In the genomic region with DNA sequence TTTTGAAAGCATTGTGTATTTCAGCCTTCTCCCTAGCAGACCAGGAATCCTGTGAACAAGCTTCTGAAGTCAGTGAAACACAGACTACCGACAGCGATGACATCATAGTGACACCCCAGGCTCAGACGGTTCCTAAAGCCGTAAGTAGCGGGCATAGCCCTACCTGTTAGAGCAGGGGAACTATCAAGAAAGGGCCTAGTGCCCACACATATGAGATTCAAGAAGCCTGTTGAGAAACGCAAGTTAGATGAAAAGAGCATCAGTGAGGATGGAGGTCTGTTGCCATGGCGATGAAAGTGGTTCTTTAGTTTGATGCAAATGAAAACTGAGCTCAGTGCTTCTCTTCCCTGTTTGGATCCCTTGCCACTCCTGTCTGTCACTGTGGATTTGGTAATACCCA, we compare ENCODE assay signal across 12 mouse cellular contexts. TPM values are rescaled to one million over a fixed set of nuclear protein-coding genes. Genes with fewer than 3 reads are reported as not detected.
DNase-seq lines count a peak whose midpoint lies in the region; ATAC-seq and TF ChIP-seq lines count a peak whose summit lies in the region.
"Had no signal": no experiment of that assay in that cellular context is flagged by ENCODE, and none has a peak within 500 bp of the region (broad histone marks: within the 10 kb centered on the region; RNA-seq: fewer than 3 reads in every experiment).

No protein-coding gene starts in this region.

- H3K27ac ChIP-seq in kidney, embryonic 14.5 days (ENCODE audit: low read depth, low read length) = no peak overlapping the region
- H3K27ac ChIP-seq: heart, adult 2 months had no signal

- no peaks in the 10 kb centered on the region for H3K27me3 ChIP-seq in E14TG2a.4 (ENCODE audit: insufficient read depth, low read length)
- H3K27me3 ChIP-seq in kidney, embryonic 14.5 days (ENCODE audit: control insufficient read depth, insufficient read depth, low read length) = no peaks in the 10 kb centered on the region

- DNase-seq in brain, adult 2 months (ENCODE audit: low read depth, low spot score) = peak; percentile 71
- DNase-seq in left cerebral cortex, postnatal 14 days (ENCODE audit: low spot score in 2 of 2) = peak; percentile 60 to 69
- no peak for DNase-seq in urinary bladder, adult 2 months (ENCODE audit: low spot score)
- DNase-seq in cerebellum, adult 11-12 months = no peak
- no peak for DNase-seq in lung, postnatal 10 days
- DNase-seq: adrenal gland, postnatal 10 days; heart, adult 2 months; kidney, postnatal 10 days had no signal

- H3K4me2 ChIP-seq in kidney, embryonic 14.5 days (replicated peaks; ENCODE audit: low read depth, low read length) = no peak overlapping the region

- H3K4me3 ChIP-seq in E14TG2a.4 (replicated peaks; ENCODE audit: low read length) = no peak overlapping the region
- no peak overlapping the region for H3K4me3 ChIP-seq in kidney, embryonic 14.5 days (ENCODE audit: low read length)
- H3K4me3 ChIP-seq: heart, adult 2 months; myocyte had no signal

- 0 out of 2 replicates have a peak, but pooled peaks have one; percentile 11 for ATAC-seq in granulocyte monocyte progenitor cell, adult 5-6 weeks (replicated peaks; ENCODE audit: poor library complexity, severe bottlenecking)
- ATAC-seq in kidney, embryonic 14.5 days (ENCODE audit: low FRiP score, low TSS enrichment) = no peak

- WGBS in kidney, embryonic 14.5 days = 45% methylated on average over 7 of the region's 7 CpGs

- intact Hi-C loops in left cerebral cortex, postnatal 14 days (cut with DNase I) = no loop called here

- 0 out of 2 replicates have a peak, but pooled peaks have one; percentile 3 for TF ChIP-seq CTCF in E14TG2a.4 (conservative IDR thresholded peaks at IDR 0.05; ENCODE audit: low read length)

- no peak overlapping the region for H3K9ac ChIP-seq in kidney, embryonic 14.5 days (ENCODE audit: low read depth, low read length)

- no peaks in the 10 kb centered on the region for H3K9me3 ChIP-seq in E14TG2a.4 (ENCODE audit: low read length)
- H3K9me3 ChIP-seq in kidney, embryonic 14.5 days (ENCODE audit: control insufficient read depth, low read length) = no peaks in the 10 kb centered on the region

- no peaks in the 10 kb centered on the region for H3K36me3 ChIP-seq in E14TG2a.4 (ENCODE audit: insufficient read depth, low read length)
- H3K36me3 ChIP-seq in kidney, embryonic 14.5 days (ENCODE audit: control insufficient read depth, insufficient read depth, low read length) = no peaks in the 10 kb centered on the region

- H3K4me1 ChIP-seq in E14TG2a.4 (replicated peaks; ENCODE audit: low read depth, low read length) = peaks cover 10% of the 10 kb centered on the region
- no peaks in the 10 kb centered on the region for H3K4me1 ChIP-seq in kidney, embryonic 14.5 days (ENCODE audit: control insufficient read depth, insufficient read depth, low read length)

RNA-seq across cellular contexts. Expression of gene Rpgrip1, which starts 41.7 kb away (rescaled TPM):
- total RNA-seq in granulocyte monocyte progenitor cell, adult 5-6 weeks (2014; fragmentation: Nextera tagmentation) = 7.4 and 10.8 TPM in 2 replicates
- 4.5 and 4.8 TPM in 2 replicates for total RNA-seq in granulocyte monocyte progenitor cell, adult 5-6 weeks (2017)
- 1 to 10 TPM in 1 of 2 experiments, under 1 TPM in 1; 0.88 to 2.2 TPM for total RNA-seq in left cerebral cortex, postnatal 14 days (2021)
- polyA plus RNA-seq in kidney, embryonic 14.5 days (2014; fragmentation: Nextera tagmentation; extraction: Ambion mirVana) = 76.5 and 134 TPM in 2 replicates
- 1.8 and 2.5 TPM in 2 replicates for polyA plus RNA-seq in urinary bladder, adult 2 months (2012; rRNA removed)

RNA-seq across cellular contexts. Expression of gene Supt16, which starts 45.0 kb away (rescaled TPM):
- 91.5 and 98.8 TPM in 2 replicates for total RNA-seq in granulocyte monocyte progenitor cell, adult 5-6 weeks (2014; fragmentation: Nextera tagmentation)
- total RNA-seq in granulocyte monocyte progenitor cell, adult 5-6 weeks (2017) = 229 and 242 TPM in 2 replicates
- total RNA-seq in left cerebral cortex, postnatal 14 days (2021) = 10 to 100 TPM; 44.7 to 45.6 TPM
- polyA plus RNA-seq in kidney, embryonic 14.5 days (2014; fragmentation: Nextera tagmentation; extraction: Ambion mirVana) = 55.1 and 111 TPM in 2 replicates
- 20.3 and 26.8 TPM in 2 replicates for polyA plus RNA-seq in urinary bladder, adult 2 months (2012; rRNA removed)

RNA-seq across cellular contexts. Expression of gene Hnrnpc, which starts 48.4 kb away (rescaled TPM):
- total RNA-seq in granulocyte monocyte progenitor cell, adult 5-6 weeks (2014; fragmentation: Nextera tagmentation) = 362 and 404 TPM in 2 replicates
- total RNA-seq in granulocyte monocyte progenitor cell, adult 5-6 weeks (2017) = 637 and 667 TPM in 2 replicates
- 100 to 1,000 TPM; 194 to 206 TPM for total RNA-seq in left cerebral cortex, postnatal 14 days (2021)
- polyA plus RNA-seq in kidney, embryonic 14.5 days (2014; fragmentation: Nextera tagmentation; extraction: Ambion mirVana) = 718 and 725 TPM in 2 replicates
- 203 and 214 TPM in 2 replicates for polyA plus RNA-seq in urinary bladder, adult 2 months (2012; rRNA removed)

Comparison
In these comparisons a context has a peak if more than half of its experiments do, and no peak if none do; other contexts are left out.
1. DNase-seq: peak in brain, adult 2 months (single experiment) and left cerebral cortex, postnatal 14 days (2 of 2); none in urinary bladder, adult 2 months (single experiment), cerebellum, adult 11-12 months (single experiment) and lung, postnatal 10 days (single experiment).